Mouse (Mus musculus) inflammation-experienced regulatory T-cells, adult 6 months (primary cell): ENCODE measurements around the gene Kif9. TPM values are rescaled to one million over a fixed set of nuclear protein-coding genes. Genes with fewer than 3 reads are reported as not detected.

ENCODE experiments used
- ATAC-seq: one replicate; pipeline ENCODE4 v1.8.0; 2017
- polyA plus RNA-seq, 3 experiments: library from polyadenylated mRNA; unstranded; fragments of 100-300 nt; shearing (Covaris generic); gene quantifications; one replicate each; pipeline ENCODE4 v1.2.1; 2017

Gene Kif9
- polyA plus RNA-seq = under 1 TPM; 0.53 to 0.95 (median 0.75) TPM

DNA sequence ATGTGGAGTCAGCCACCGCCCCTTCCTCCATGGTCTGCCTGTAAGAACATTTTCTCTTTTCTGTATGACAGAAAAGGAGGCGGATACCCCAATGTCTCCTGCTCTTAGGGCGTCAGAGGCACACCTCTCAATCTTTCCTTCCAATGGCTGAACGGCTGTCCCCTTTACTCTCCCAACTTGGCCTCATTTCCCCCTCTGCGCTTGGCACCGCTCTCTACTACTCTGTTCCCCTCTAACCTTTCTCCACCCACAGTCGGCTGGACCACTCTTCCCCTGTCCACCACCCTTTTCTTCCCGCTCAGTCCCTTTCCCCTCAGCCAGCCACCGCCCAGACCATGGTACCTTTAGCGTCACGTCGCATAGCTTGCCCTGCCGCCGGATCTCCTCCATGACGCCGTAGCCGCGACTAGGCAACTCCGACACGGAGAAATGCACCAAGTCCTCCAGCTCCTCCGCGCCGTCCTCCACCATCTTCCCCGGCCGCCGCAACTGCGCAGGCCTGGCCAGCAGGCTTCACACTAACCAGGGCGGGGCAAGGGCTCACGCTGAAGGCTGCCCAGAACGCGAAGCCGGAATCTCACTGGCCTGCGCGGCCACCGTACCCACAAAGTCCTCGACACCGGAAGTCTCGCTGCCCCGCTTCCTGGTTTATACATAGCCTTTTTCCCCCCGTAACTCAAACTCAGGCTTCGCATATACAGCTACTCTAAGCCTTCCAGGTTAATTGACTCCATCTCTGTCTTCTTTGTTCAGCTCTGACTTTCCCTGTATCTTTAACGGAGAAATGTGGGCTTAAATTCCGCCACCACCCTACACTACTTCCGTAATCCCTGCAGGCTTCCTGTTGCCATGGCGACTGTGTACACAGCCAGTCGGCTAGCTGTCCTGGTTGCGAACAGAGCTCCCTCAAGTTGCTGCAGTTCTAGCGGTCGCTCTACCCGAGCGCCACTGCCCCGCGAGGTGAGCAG is at the start of gene Kif9, which contains the start of gene Klhl18:
TSS of gene Kif9 (plus strand) at position 835 of the 968 bp plus-strand sequence.
TSS of gene Klhl18 (minus strand) at position 571 of the 968 bp plus-strand sequence.
- peak; percentile 74 for ATAC-seq

DNA sequence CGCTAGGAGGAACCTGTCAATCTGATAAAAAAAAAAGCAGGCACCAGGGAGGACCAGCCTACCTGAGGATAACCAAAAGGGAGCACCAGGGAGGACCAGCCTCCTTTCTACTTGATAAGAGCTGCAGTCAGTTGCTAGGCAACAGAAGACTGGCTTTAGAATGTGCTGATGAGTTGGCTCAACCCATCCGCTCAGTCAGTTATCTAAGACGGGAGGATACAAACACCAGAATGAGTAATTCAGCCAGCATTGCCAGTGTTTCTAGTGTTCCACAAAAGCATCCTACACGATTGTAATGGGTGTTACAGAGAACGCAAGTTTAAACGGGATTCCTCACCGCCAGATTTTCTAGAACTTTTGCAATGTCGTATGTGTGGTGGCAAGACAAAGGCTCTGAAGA is 45.5 kb upstream of the Kif9 start:
- ATAC-seq = no peak

DNA sequence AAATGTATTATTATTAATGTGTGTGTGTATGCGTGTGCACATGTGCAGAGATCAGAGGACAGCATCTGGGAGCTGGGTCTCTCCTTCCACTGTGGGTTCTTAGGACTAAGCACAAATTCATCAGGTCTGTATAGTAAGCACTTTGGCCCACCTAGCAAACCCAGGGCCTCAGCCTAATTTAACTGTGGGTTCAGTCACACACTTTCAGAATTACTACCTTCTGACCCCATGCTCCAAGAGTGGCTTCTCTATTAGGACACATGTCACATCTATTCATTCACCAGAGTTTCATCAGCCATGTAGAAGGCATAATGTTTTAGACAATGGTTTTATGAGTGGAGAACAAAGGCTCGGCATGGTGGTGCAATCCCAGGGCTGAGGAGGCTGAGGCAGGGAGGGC is 43.7 kb upstream of the Kif9 start:
- ATAC-seq = no peak

DNA sequence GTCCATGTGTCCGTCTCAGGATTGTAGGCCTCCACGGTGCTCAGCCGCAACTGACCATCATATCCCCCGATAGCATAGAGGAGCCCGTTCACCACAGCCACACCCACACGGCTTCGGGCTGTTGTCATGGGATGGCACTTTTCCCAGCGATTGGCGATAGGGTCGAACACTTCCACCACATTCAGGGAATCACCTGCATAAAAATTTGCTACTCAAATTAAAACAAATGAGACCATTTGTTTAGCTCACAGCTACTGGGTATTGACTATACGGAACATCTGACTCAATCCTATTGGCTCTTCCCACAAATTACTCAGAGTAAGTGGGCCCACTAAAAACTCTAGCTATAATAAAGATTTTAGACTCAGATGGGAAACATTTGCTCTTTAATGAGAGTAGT is 40.7 kb upstream of the Kif9 start:
- no peak for ATAC-seq

DNA sequence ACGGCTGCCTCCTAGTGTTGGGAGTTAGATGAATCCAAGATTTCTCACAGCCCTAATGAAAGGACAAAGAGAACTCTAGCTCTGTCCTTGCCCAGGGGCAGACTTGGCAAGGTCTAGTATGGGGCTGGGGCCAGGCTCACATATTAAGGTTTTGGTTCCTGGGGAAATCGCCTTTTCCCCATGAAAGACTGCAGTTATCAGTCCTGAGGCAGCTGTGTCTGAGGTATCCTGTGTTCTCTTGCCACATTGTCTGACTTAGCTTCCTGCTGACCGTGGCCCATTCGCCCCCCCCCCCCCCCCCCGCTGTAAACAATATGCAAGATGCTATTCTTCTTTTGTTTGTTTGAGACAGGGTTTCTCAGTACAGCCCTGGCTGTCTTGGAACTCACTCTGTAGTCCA is 36.7 kb upstream of the Kif9 start:
- no peak for ATAC-seq

DNA sequence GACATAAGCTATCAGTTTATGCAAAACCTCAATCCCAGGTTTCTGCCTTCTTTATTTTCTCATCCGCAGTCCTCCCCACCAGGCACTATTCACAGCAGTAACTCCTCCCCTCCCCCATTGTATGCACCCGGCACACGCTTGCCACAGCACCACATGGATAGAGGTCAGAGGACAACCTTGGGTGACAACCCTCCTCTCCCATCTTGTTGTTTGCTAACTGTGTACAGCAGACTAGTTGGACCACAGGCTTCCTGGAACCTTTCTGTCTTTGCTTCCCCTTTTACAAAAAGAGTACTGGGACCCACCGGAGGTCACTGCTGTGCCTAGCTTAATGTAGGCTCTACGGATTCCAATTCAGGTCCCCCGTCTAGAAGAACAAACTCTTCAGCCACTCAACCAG is 36.2 kb upstream of the Kif9 start:
- no peak for ATAC-seq

DNA sequence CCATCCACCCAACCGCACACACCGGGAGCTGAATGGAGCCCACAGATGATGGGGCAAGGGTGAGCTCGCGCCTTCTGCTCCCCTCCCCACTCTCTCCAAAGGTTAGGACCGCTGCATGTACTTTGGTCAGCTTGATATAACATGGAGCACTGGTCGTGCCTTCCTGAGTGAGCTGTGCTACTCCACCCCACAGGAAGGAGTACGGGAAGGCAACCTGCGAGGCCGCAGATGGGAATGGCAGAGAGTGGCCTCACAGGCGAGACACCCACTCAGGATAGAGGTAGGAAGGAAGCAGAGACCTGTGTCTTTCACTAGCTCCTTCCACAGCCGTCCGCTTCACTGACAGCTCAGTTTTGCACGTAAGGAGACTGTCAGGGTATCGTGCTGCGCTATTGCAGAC is 28.4 kb upstream of the Kif9 start:
- no peak for ATAC-seq

DNA sequence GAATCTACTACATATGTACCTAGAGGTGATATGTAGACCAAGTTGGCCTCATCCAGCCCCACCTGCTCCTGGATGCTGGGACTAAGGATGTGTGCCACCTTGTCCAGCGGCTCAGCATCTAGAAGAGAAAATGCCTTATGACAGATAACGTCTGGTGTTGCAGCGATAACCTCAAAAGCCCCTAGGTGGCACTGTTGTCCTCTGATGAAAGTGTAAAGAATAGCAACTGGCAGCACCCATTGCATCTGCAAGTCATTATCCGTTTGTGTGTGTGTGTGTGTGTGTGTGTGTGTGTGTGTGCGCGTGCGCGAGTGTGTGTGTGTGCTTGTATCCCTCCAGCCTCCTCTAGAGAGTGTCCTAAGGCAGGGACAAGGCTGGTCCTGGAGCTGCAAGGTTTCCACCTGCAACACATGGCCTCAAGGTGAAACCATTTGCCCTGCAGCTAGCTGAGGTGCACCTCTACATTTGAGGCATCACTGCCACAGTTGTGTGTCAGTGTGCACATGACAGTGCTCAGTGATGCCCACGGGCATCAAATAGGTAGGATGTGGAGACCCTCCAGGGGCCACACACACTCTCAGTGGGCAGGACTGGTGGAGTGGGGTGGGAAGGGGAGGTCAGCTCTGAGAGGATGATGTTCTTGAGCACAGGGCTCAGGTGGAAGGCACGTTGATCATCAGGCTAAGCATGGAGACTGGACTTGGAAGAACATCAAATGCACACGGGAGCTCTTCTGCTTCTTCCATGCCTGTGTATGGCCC is 27.7 kb upstream of the Kif9 start:
- ATAC-seq = peak; percentile 60

DNA sequence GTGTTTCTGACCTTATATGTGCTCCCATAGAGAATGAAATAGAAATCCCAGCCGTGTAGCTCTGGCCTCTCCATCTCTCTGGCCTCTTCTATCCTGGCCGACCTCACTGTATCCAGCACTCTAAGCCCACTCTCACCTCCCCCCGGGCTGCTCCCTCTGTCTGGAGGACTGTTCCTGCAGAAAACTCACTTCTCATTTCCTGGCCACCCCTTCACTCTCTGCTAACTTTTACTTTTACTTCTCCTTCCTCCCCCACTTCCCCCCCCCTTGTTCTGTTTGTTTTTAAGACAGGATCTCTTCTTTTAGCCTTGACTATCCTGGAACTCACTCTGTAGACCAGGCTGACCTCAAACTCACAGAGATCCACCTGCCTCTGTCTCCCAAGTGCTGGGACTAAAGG is 24.2 kb upstream of the Kif9 start:
- ATAC-seq = no peak

DNA sequence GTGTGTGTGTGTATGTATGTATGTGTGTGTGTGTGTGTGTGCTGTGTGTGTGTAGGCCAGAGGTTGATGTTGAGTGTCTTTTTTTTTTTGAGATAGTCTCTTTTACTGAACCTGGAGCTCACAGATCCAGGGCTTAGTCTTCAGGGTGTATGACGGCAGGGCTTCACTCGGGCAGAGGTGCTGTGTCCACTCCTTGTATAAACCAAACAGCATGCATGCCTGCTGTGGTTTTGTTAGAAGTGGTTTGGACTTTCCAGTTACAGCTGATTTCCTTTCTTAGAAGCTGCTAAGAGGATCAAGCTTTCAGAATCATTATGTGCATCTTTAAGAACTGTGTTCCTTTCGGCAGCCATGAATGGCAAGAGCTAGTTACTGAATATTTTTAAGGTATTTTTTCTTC is 18.8 kb upstream of the Kif9 start:
- ATAC-seq = peak; percentile 11

DNA sequence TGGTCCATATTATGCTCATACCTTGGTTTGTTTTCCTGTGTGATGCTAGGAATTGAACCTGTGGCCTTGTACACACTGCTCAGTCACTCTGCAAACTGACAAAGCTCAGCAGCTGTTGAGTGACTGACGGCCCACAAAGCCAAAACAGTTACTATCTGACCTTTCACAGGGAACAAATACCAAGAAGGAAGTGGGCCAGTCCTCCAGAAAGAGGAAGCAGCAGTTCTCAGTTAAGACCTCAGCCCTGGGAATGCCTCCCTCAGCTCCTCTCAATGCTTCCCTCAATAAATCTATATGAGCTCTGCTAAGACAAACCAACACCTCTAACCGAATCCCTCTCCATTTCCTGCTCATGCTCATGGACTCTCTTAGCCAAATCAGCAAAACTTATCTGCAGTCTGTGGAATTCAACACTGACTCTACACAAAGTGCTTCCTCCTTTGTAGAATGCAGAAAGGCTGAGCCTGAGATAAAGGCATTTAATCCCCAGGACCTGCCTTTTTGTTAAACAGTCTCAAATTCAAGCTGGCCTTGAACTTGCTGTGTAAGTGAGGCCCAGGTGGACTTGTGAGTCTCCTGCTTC is 17.5 kb upstream of the Kif9 start:
- ATAC-seq = no peak

DNA sequence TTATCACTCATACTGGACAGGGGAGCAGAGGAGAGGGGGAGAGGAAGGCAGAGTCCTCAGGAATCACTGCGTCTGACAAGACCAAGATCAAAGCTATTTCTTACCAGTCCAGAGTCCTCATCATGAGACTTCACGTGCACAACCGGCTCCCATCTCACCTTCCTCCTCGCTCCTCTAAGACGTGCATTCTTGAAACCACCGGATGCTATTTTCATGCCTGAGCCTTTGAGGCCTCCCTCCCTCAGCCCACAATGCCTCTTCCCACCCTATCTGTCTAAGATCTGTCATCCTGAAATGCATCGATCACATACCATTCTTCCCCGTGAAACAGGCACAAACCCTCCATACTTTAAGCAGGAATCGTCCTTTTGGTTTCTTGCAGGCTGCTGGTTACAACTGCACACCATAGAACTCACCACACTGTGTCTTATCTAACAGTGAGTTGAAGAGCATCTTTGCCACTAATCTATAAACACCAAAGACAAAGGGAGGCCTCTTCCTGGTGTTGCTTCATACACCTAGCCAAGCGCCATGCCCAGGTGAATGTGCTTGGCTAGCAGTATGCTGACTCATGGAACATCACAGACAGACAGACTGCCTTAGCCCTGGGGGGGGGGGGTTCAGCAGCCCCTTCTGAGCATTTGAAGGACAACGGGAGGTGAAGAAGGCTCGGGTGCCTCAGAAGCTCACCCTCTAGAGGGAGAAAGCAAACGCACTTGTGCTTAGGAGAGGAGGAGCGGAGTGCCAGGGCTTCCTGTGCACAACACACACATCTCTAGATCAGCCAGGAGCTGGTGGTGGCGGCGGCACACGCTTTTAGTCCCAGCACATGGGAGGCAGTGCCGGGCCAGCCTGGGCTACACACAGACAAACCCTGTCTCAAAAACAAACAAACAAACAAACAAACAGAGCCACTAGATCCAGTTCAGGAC is 15.6 kb upstream of the Kif9 start:
- peak; percentile 70 for ATAC-seq

DNA sequence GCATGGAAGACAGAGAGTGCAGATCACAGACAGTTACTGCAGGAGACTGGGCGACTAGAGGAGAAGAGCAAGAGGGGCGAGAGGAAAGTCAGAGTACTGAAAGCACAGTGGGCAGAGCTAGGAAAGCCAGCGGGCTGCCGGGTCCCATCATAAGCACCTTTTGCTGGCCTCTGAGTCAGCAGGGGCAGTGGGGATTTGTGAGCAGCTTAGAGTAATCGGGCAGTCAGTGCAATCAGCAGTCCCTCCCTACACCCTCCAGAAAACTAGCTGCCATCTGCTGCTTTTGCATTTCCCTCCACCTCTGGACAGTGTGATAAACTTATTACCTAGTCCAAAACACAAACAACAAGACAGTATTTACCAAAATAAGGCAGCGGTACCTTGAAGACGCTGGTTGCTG is 14.4 kb upstream of the Kif9 start:
- ATAC-seq = no peak

DNA sequence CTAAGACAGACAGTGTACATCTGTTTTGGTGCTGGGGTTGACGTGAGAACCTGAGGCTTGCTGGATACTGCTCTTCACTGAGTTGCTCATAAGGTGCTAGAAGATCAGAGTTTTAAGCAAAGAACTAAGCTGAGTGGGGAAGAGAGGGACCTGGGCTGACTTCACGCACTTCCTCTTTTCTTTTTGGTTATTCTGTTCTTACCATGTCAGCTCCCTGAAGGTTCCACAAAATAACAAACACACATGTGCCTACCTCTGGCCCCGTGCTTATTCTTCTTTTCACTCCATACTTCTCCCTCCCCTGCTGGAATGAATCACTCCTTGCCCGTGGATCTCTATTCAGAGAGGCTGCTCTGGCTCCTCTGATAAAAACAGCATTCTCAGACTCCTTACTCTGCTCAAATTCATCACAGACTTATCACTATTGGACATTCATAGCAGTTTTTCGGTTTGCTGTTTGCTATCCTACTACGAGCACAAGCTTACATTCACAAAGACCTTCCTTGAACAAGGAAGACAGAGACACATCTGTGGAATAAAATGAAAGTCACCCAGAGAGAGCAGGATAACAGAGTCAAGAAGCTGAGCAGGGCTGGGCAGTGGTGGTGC is 12.7 kb upstream of the Kif9 start:
- ATAC-seq = no peak

DNA sequence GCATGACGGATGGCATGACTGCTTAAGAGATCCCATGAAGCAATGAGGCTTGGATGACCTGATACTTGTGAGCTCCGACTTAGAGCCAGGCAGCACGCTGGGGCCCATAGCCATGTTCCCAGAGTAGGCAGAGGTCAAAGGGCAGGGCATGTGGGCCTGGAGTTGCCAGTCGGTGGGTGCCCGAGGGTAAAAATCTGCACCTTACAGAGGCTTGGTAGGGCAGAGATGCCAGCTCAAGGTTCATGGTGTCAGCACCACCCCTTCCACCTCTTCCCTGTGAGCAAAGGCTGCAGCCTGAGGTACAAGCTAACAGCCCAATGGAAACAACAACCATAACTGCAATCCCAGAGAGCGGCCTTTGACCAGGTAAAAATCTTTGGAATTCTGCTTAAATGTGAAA is 11.4 kb upstream of the Kif9 start:
- ATAC-seq = no peak

DNA sequence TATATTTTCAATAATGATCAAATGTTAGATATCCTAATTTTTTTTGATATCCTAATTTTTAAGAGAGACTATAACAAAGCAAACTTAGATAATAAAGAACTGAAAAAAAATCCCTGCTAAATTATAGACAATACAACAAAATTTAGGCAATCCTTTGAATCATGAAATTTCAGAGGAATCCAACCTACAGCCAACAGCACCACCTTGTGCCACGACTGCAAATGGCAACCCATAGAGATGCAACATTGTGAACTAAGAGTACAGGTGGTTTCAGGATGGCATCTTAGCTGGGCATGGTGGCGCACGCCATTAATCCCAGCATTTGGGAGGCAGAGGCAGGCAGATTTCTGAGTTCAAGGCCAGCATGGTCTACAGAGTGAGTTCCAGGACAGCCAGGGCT is 10.6 kb upstream of the Kif9 start:
- ATAC-seq = no peak

DNA sequence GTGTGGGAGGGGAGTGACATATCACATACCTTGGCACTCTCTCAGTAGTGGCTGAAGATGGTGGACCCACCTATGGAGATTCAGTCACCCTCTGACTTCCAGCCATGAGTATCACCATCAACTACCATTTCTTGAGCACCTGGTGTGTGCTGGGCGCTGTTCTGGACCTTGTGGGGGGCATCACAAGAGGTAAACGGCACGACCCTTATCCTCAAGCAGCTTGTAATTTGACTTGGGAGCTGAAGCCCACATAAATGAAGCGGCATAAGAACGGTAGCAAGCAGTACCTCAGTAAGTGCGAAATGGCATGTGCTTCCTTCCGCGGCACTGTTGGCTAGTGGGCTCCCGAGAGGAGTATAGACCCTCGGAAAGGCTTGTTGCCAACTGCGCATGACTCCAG is 1.2 kb downstream of the Kif9 start:
- no peak for ATAC-seq

DNA sequence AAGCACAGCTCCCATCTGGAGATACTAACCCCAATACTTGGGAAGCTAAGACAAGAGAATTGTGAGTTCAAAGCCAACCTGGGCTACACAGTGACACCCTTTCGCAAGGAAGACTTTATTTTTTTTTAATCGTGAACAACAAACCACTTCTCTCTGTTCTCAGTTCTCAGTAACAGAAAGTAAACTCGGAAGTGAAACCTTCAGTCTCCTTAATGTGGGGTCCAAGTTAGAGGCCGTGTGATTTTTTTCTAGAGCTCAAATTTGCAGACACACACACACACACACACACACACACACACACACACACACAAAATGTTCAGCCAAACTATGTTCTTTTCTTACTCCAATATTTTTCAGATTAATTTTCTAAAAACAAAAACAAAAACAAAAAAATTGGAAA is 1.9 kb downstream of the Kif9 start:
- ATAC-seq = no peak

DNA sequence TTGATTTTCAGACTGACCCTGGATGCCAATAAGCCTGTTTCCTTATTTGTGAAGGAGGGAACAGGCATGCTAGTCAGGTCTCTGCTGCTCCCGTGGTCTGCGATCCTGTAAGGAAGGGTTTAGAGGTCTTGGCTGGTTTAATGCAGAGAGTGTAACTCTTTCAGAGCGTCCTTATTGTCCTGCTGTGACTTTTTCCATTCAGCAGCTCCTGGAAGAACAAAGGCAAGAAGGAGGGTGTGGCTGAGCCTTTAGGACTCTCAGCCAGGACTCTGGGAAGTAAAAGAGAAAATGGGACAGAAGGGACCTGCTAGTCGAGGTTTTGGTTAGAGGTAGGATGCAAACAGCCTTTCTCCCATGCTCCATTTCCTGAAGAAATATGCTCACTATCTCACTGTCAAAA is 12.1 kb downstream of the Kif9 start:
- no peak for ATAC-seq

DNA sequence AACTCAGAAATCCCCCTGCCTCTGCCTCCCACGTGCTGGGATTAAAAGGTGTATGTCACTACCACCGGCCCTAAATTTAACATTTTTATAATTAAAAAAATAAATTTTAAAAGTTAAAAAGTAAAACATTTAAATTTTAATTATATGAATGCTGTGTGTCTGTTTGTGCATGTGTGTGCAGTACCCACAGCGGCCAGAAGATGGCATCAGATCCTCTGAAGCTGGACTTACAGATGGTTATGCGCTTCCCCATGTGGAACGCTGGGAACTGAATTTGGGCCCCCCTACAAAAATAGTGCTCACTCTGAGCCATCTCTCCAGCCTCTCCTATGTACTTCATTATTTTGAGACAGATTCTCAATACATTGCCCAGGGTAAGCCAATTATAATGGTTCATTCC is 14.2 kb downstream of the Kif9 start:
- no peak for ATAC-seq

DNA sequence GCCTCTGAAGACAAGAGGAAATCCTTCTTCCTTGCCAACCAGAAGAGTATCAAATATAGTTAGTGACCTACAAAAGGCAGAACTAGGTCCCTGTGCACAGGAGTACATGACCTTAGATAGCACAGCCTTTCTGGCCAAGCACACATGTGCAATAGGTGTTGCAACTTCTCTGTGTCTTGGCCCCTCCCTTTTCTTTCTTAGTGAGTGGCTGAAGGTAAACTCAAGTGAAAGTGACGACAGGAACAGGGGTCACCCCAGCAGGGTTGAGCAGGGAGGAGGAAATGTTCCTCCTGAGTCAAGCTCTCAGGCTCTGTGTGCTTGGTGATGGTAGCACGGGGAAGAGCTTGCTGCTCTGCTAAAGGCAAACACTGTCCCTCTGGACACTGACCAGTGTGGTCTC is 49.0 kb downstream of the Kif9 start:
- no peak for ATAC-seq
